Mouse (Mus musculus): ENCODE results near the gene Dab1. TPM values are rescaled to one million over a fixed set of nuclear protein-coding genes. Genes with fewer than 3 reads are reported as not detected.

The Dab1 gene
- polyA plus RNA-seq, 1 experiment: not detected

- TF ChIP-seq GATA1 (IDR thresholded peaks at IDR 0.05; ENCODE audit: low read length): no peak
These were observed 48.3 kb downstream of the Dab1 start for GRCm38 (mm10) chr4:103667438-103667837.

GRCm38 (mm10) chr4:103677195-103677594 lies 58.0 kb downstream of the Dab1 start:
- TF ChIP-seq GATA1 (IDR thresholded peaks at IDR 0.05; ENCODE audit: low read length): no peak

- no peak for TF ChIP-seq GATA1 (IDR thresholded peaks at IDR 0.05; ENCODE audit: low read length)
These were observed 59.3 kb downstream of the Dab1 start for GRCm38 (mm10) chr4:103678501-103678900.

- TF ChIP-seq GATA1 (IDR thresholded peaks at IDR 0.05; ENCODE audit: low read length): no peak
These were observed 66.0 kb downstream of the Dab1 start for GRCm38 (mm10) chr4:103685136-103685535.

GRCm38 (mm10) chr4:103691717-103692116 lies 72.6 kb downstream of the Dab1 start:
- no peak for TF ChIP-seq GATA1 (IDR thresholded peaks at IDR 0.05; ENCODE audit: low read length)

- no peak for TF ChIP-seq GATA1 (IDR thresholded peaks at IDR 0.05; ENCODE audit: low read length)
These were observed 80.6 kb downstream of the Dab1 start for GRCm38 (mm10) chr4:103699755-103700154.

- no peak for TF ChIP-seq GATA1 (IDR thresholded peaks at IDR 0.05; ENCODE audit: low read length)
These were observed 81.2 kb downstream of the Dab1 start for GRCm38 (mm10) chr4:103700392-103700791.

GRCm38 (mm10) chr4:103702137-103702536 lies 83.0 kb downstream of the Dab1 start:
- no peak for TF ChIP-seq GATA1 (IDR thresholded peaks at IDR 0.05; ENCODE audit: low read length)

- TF ChIP-seq GATA1 (IDR thresholded peaks at IDR 0.05; ENCODE audit: low read length): no peak
These were observed 85.3 kb downstream of the Dab1 start for GRCm38 (mm10) chr4:103704477-103704876.

- no peak for TF ChIP-seq GATA1 (IDR thresholded peaks at IDR 0.05; ENCODE audit: low read length)
These were observed 87.3 kb downstream of the Dab1 start for GRCm38 (mm10) chr4:103706501-103706900.

- TF ChIP-seq GATA1 (IDR thresholded peaks at IDR 0.05; ENCODE audit: low read length): no peak
These were observed 88.0 kb downstream of the Dab1 start for GRCm38 (mm10) chr4:103707140-103707539.

GRCm38 (mm10) chr4:103711353-103711752 lies 92.2 kb downstream of the Dab1 start:
- no peak for TF ChIP-seq GATA1 (IDR thresholded peaks at IDR 0.05; ENCODE audit: low read length)

GRCm38 (mm10) chr4:103713921-103714320 lies 94.8 kb downstream of the Dab1 start:
- TF ChIP-seq GATA1 (IDR thresholded peaks at IDR 0.05; ENCODE audit: low read length): no peak

- TF ChIP-seq GATA1 (IDR thresholded peaks at IDR 0.05; ENCODE audit: low read length): no peak
These were observed 95.8 kb downstream of the Dab1 start for GRCm38 (mm10) chr4:103714991-103715390.

GRCm38 (mm10) chr4:103715568-103715967 lies 96.4 kb downstream of the Dab1 start:
- no peak for TF ChIP-seq GATA1 (IDR thresholded peaks at IDR 0.05; ENCODE audit: low read length)

- TF ChIP-seq GATA1 (IDR thresholded peaks at IDR 0.05; ENCODE audit: low read length): no peak
These were observed 103.6 kb downstream of the Dab1 start for GRCm38 (mm10) chr4:103722738-103723137.

- no peak for TF ChIP-seq GATA1 (IDR thresholded peaks at IDR 0.05; ENCODE audit: low read length)
These were observed 107.3 kb downstream of the Dab1 start for GRCm38 (mm10) chr4:103726486-103726885.

GRCm38 (mm10) chr4:103737185-103737584 lies 118.0 kb downstream of the Dab1 start:
- TF ChIP-seq GATA1 (IDR thresholded peaks at IDR 0.05; ENCODE audit: low read length): no peak
